Mouse (Mus musculus) limb, embryonic 14.5 days (tissue): ENCODE data around the gene Dut. TPM values are rescaled to one million over a fixed set of nuclear protein-coding genes. Genes with fewer than 3 reads are reported as not detected.

Source experiments
- ATAC-seq: fragments of 200-750 bp; cut with Nextera tagmentation; 2 replicates; pipeline ENCODE4 v1.8.0; 2017; ENCODE audit warnings: low read depth, moderate number of reproducible peaks, moderate TSS enrichment; ENCODE audit not compliant: low FRiP score
- DNase-seq: peaks from one replicate; pipeline ENCODE4 v3.0.0-alpha.2; 2015; ENCODE audit warnings: low spot score
- H3K27ac ChIP-seq: fragments of 300-500 bp; sonication (generic); replicated peaks from 2 replicates; pipeline ENCODE4 v1.5.1; 2014; ENCODE audit warnings: low read depth, mild to moderate bottlenecking, low read length, moderate library complexity, mixed read lengths
- H3K27me3 ChIP-seq: fragments of 300-500 bp; sonication (generic); 2 replicates; pipeline ENCODE4 v1.6.1; 2014; ENCODE audit warnings: low read length, mixed read lengths; ENCODE audit not compliant: control insufficient read depth, insufficient read depth
- H3K36me3 ChIP-seq: fragments of 300-500 bp; sonication (generic); 2 replicates; pipeline ENCODE4 v1.6.1; 2014; ENCODE audit warnings: mild to moderate bottlenecking, low read length, moderate library complexity, mixed read lengths; ENCODE audit not compliant: control insufficient read depth, insufficient read depth
- H3K4me1 ChIP-seq: fragments of 300-500 bp; sonication (generic); 2 replicates; pipeline ENCODE4 v1.6.1; 2014; ENCODE audit warnings: antibody characterized with exemption, low read length, mixed read lengths; ENCODE audit not compliant: control insufficient read depth, insufficient read depth
- H3K4me2 ChIP-seq: fragments of 300-500 bp; sonication (generic); replicated peaks from 2 replicates; pipeline ENCODE4 v1.6.1; 2014; ENCODE audit warnings: low read depth, mild to moderate bottlenecking, low read length, moderate library complexity; ENCODE audit not compliant: severe bottlenecking
- H3K4me3 ChIP-seq: fragments of 300-500 bp; sonication (generic); replicated peaks from 2 replicates; pipeline ENCODE4 v1.5.1; 2014; ENCODE audit warnings: low read length
- H3K9ac ChIP-seq: fragments of 300-500 bp; sonication (generic); 2 replicates; pipeline ENCODE4 v1.6.1; 2014; ENCODE audit warnings: mild to moderate bottlenecking, low read depth, low read length, moderate library complexity; ENCODE audit not compliant: severe bottlenecking
- H3K9me3 ChIP-seq: fragments of 300-500 bp; sonication (generic); 2 replicates; pipeline ENCODE4 v1.6.1; 2016; ENCODE audit warnings: low read length; ENCODE audit not compliant: control insufficient read depth
- POLR2A ChIP-seq: fragments of 200-500 bp; IDR thresholded peaks from 2 replicates; pipeline ENCODE4 v1.8.0; 2012; ENCODE audit warnings: inconsistent platforms, mild to moderate bottlenecking, moderate library complexity, borderline replicate concordance; ENCODE audit not compliant: insufficient read depth, insufficient read length; ENCODE audit errors: extremely low read depth
- WGBS: fragments of 180-500 bp; shearing (Covaris S2); extraction: QIAGEN DNeasy Blood & Tissue Kit; methylation state at CpG from one replicate; pipeline ENCODE4 v1.1.7; 2014; 5-methylcytosine and 5-hydroxymethylcytosine counted together
- polyA plus RNA-seq, 2 experiments: library from polyadenylated mRNA; depleted of rRNA in 1 of 2; stranded (reverse) in 1 of 2; unstranded in 1 of 2; fragments of >200 nt; fragmentation: Nextera tagmentation in 1 of 2; extraction: Ambion mirVana in 1 of 2; gene quantifications; 2 replicates each; pipeline versions ENCODE4 v1.2.1 to v1.2.3; 2012 to 2014

Dut gene
- polyA plus RNA-seq, 2 experiments: 101 to 129 TPM

DNA sequence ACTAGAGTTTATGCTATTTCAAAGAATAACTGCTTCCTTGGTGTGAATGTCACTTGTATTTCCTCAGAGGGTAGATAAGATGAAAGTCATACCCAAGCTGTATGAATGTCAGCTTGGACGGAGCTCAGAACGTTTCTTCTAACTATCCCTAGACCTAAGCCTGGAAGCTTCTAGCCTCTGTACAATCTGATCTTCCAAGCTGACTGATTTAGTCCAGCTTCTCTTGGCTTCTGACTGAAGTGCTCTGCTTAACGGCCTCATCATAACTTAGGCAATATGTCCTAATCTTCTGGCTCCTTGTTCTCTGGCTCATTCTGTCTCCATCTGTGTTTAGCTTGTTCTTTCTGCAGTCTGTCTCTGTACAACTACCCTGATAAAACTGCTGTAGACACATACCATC lies 7.6 kb downstream of the Dut start:
- WGBS: 97% methylated on average over 3 of the region's 3 CpGs

DNA sequence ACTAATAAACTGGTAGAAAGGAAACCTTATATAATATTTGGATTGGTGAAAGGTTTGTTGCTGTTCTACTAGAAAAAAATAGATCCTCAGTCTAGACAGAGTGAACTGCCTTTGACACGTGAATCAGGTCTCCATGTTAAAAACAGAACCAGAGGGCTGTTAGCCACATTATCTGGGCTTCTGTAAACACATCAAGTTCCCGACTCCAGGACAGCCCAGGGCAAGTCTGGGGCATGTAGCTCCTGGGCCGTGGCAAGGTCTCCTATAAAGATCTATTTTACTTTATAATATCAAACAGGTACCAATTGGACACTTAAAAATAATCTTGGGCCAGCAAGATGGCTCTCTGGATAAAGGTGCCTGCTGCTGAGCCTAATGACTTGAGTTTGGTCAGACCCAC lies 8.9 kb downstream of the Dut start:
- 71% methylated on average over 3 of the region's 3 CpGs for WGBS
- Histone ChIP-seq H3K27me3 (no peaks in the 10 kb centered on the region), H3K9me3 (no peaks in the 10 kb centered on the region), H3K36me3 (peaks cover 64% of the 10 kb centered on the region), H3K4me1 (no peaks in the 10 kb centered on the region), H3K4me2 (no peak overlapping the region), H3K4me3 (no peak overlapping the region), H3K9ac (no peak overlapping the region), H3K27ac (no peak overlapping the region)
- TF ChIP-seq POLR2A: no peak
- DNase-seq: no peak
- no peak for ATAC-seq

More for the DNA sequence above, 7.6 kb downstream of the Dut start:
- DNase-seq: no peak
- no peak for ATAC-seq
- Histone ChIP-seq H3K36me3 (peaks cover 73% of the 10 kb centered on the region), H3K9me3 (no peaks in the 10 kb centered on the region), H3K27me3 (no peaks in the 10 kb centered on the region), H3K27ac (no peak overlapping the region), H3K4me2 (no peak overlapping the region), H3K4me3 (no peak overlapping the region), H3K4me1 (no peaks in the 10 kb centered on the region), H3K9ac (no peak overlapping the region)
- no peak for TF ChIP-seq POLR2A

DNA sequence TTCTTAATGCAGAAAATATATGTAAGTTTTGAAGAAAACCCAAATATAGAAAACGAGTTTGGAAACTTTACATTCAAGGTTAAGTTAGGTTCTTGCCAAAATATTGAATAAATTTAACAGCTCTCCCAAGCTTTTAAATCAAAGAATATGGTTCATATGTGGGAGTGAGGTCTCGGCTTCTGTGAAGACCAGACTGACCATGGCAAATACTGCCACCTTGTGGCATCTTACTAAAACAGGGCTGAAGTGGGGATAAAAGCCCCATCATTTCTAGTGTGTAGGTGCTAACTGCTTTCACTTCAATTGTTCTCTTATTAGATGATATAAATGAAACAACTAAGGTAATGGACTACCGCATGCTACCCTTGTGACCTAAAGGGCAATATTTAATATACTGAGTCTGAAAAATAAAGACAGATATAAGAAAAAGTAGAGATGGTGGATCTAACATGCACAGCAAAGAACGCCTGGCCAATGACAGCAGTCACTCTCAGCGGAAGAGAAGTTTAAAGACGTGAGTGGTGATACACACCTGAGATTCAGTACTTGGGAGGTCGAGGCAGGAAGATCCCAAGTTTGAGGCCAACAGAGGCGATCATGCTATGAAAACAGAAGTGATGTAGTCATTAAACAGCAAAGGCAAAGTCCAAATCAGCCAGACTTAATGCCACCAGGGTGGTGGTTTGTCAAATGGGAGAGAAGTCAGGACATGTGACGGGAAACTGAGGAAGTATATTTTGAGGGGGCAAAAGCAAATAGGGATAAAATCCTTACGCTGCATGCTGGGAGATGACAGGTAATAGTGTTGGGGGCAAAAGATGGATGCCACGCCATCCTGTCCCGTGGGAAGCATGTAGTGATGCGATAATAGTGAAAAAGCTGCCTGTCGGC lies 12.5 kb downstream of the Dut start:
- Histone ChIP-seq H3K36me3 (peaks cover 37% of the 10 kb centered on the region), H3K27ac (no peak overlapping the region), H3K9ac (no peak overlapping the region), H3K4me1 (peaks cover 7% of the 10 kb centered on the region), H3K9me3 (no peaks in the 10 kb centered on the region), H3K27me3 (no peaks in the 10 kb centered on the region), H3K4me2 (no peak overlapping the region), H3K4me3 (no peak overlapping the region)
- DNase-seq (peak; percentile 61), ATAC-seq (no peak)
- no peak for TF ChIP-seq POLR2A
- WGBS: 83% methylated on average over 14 of the region's 14 CpGs

DNA sequence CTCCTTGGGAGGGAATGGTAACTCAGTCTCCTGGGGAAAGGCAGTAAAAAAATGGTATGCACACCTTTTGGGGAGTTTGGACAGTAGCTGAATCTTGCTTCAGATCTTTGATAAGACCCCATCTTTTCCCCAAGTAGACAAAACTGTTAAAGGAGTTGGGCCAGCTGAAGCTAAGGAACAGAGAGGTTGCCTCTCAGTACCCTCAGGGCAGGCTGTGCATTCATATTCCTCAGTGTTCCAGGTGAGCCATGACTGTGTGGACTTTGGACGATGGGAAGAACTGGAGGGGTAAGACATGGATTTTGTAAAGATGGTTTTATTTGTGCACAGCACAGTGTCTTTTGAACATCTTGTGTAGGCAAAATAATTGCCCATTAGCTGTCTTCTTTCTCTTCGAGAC lies 13.3 kb downstream of the Dut start:
- no peak for TF ChIP-seq POLR2A
- Histone ChIP-seq H3K9ac (no peak overlapping the region), H3K36me3 (peaks cover 30% of the 10 kb centered on the region), H3K4me1 (peaks cover 7% of the 10 kb centered on the region), H3K4me2 (no peak overlapping the region), H3K27ac (no peak overlapping the region), H3K27me3 (no peaks in the 10 kb centered on the region), H3K4me3 (no peak overlapping the region), H3K9me3 (no peaks in the 10 kb centered on the region)
- DNase-seq: no peak
- ATAC-seq: no peak
- 80% methylated on average over 2 of the region's 2 CpGs for WGBS

DNA sequence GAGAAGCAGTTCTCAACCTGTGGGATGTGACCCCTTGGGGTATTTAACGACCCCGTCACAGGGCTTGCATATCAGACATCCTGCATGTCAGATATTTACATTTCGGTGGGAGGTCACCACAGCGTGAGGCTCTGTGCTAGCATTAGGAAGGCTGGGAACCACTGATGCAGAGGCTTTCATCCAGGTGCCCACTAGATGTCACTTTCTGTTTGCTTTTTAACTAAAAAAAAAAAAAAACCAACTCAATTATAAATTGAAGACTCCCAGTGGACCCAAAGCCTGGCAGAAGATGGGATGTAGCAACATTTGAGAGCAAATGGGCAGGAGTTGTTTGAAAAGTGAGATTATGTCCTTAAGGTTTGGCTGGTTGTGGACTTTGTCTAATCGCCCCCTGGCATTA lies 16.1 kb downstream of the Dut start:
- DNase-seq (peak; percentile 78), ATAC-seq (peak; percentile 49; the same call in 1 of the 2 replicates)
- Histone ChIP-seq H3K36me3 (peaks cover 6% of the 10 kb centered on the region), H3K27ac (no peak overlapping the region), H3K27me3 (no peaks in the 10 kb centered on the region), H3K4me3 (no peak overlapping the region), H3K4me1 (peaks cover 7% of the 10 kb centered on the region), H3K9me3 (no peaks in the 10 kb centered on the region), H3K9ac (no peak overlapping the region), H3K4me2 (no peak overlapping the region)
- no peak for TF ChIP-seq POLR2A
- 20% methylated on average over 5 of the region's 5 CpGs for WGBS
